In genomic region chr9:47545245-47545644, GRCm38 (mm10) we compare ENCODE assay signal across 17 mouse cellular contexts. TPM values are rescaled to one million over a fixed set of nuclear protein-coding genes. Genes with fewer than 3 reads are reported as not detected.
DNase-seq lines count a peak whose midpoint lies in the region; ATAC-seq and TF ChIP-seq lines count a peak whose summit lies in the region.
"Had no signal": no experiment of that assay in that cellular context is flagged by ENCODE, and none has a peak within 500 bp of the region (broad histone marks: within the 10 kb centered on the region; RNA-seq: fewer than 3 reads in every experiment).

No protein-coding gene starts in this region.

- DNase-seq in gastrocnemius, adult 2 months, result no peak
- DNase-seq in gastrocnemius, postnatal 36 days, result no peak
- no peak for DNase-seq in stomach, postnatal 0 days (ENCODE audit: low spot score)
- DNase-seq in limb, embryonic 11.5 days (ENCODE audit: low spot score), result no peak
- DNase-seq in urinary bladder, postnatal 4 days (ENCODE audit: low spot score in 2 of 2), result no peak
- DNase-seq in right cerebral cortex, adult 2 months (ENCODE audit: low spot score in 2 of 2), result no peak
- no peak for DNase-seq in spleen, adult 12 weeks (ENCODE audit: low spot score)
- DNase-seq: cerebellum, postnatal 25 days; heart, adult 18-20 months; kidney, adult 9 months; left cerebral cortex, postnatal 4 days; lung, postnatal 36 days had no signal

- 0 out of 2 replicates have a peak, but pooled peaks cover 4% of the 10 kb centered on the region for H3K4me1 ChIP-seq in stomach, embryonic 14.5 days (ENCODE audit: control insufficient read depth, insufficient read depth, low read length)
- no peaks in the 10 kb centered on the region for H3K4me1 ChIP-seq in stomach, postnatal 0 days (replicated peaks; ENCODE audit: control insufficient read depth, insufficient read depth)
- H3K4me1 ChIP-seq in limb, embryonic 11.5 days (ENCODE audit: control insufficient read depth, insufficient read depth, low read length), result peaks cover 21% of the 10 kb centered on the region

- 0 out of 2 replicates have a peak, but pooled peaks cover 4% of the 10 kb centered on the region for H3K27me3 ChIP-seq in stomach, embryonic 14.5 days (ENCODE audit: control insufficient read depth, insufficient read depth, low read length)
- H3K27me3 ChIP-seq in stomach, postnatal 0 days (ENCODE audit: control insufficient read depth, insufficient read depth, low read length), result no peaks in the 10 kb centered on the region
- H3K27me3 ChIP-seq in limb, embryonic 11.5 days (ENCODE audit: control insufficient read depth, insufficient read depth, low read length), result no peaks in the 10 kb centered on the region
- H3K27me3 ChIP-seq: forebrain, embryonic 15.5 days; midbrain, embryonic 12.5 days had no signal

- no peak overlapping the region for H3K27ac ChIP-seq in gastrocnemius, adult 2 months
- H3K27ac ChIP-seq in stomach, embryonic 14.5 days (ENCODE audit: low read length), result no peak overlapping the region
- no peak overlapping the region for H3K27ac ChIP-seq in stomach, postnatal 0 days (replicated peaks)
- no peak overlapping the region for H3K27ac ChIP-seq in limb, embryonic 11.5 days (replicated peaks; ENCODE audit: low read depth, low read length)
- H3K27ac ChIP-seq: forebrain, embryonic 15.5 days; hindbrain, embryonic 14.5 days; midbrain, embryonic 12.5 days had no signal

- 0 out of 2 replicates have a peak overlapping the region, but pooled peaks have one; percentile 6 for H3K4me2 ChIP-seq in stomach, embryonic 14.5 days (replicated peaks; ENCODE audit: low read depth, low read length)
- no peak overlapping the region for H3K4me2 ChIP-seq in stomach, postnatal 0 days (replicated peaks; ENCODE audit: low read depth)
- peak overlapping the region; percentile 29; the same call in 1 of the 2 replicates for H3K4me2 ChIP-seq in limb, embryonic 11.5 days (ENCODE audit: low read depth, severe bottlenecking)
- H3K4me2 ChIP-seq: forebrain, embryonic 15.5 days; hindbrain, embryonic 14.5 days; midbrain, embryonic 12.5 days had no signal

- no peak for TF ChIP-seq EP300 in stomach, postnatal 0 days (optimal IDR thresholded peaks at IDR 0.05)

- H3K9ac ChIP-seq in stomach, embryonic 14.5 days (replicated peaks; ENCODE audit: low read depth, low read length), result no peak overlapping the region
- H3K9ac ChIP-seq in stomach, postnatal 0 days (ENCODE audit: low read length), result no peak overlapping the region
- no peak overlapping the region for H3K9ac ChIP-seq in limb, embryonic 11.5 days (ENCODE audit: low read length)
- H3K9ac ChIP-seq: forebrain, embryonic 15.5 days; hindbrain, embryonic 14.5 days; midbrain, embryonic 12.5 days had no signal

- peak overlapping the region; percentile 58 for H3K4me3 ChIP-seq in gastrocnemius, adult 2 months
- no peak overlapping the region for H3K4me3 ChIP-seq in stomach, embryonic 14.5 days (ENCODE audit: low read depth, low read length)
- no peak overlapping the region for H3K4me3 ChIP-seq in stomach, postnatal 0 days (ENCODE audit: low read depth, low read length)
- H3K4me3 ChIP-seq in limb, embryonic 11.5 days (ENCODE audit: low read depth, low read length), result no peak overlapping the region
- H3K4me3 ChIP-seq: erythroblast, embryonic 14.5 days; forebrain, embryonic 15.5 days; midbrain, embryonic 12.5 days had no signal

- no peaks in the 10 kb centered on the region for H3K36me3 ChIP-seq in stomach, embryonic 14.5 days (ENCODE audit: control insufficient read depth, insufficient read depth, low read length)
- H3K36me3 ChIP-seq in stomach, postnatal 0 days (ENCODE audit: control insufficient read depth, insufficient read depth, low read length), result no peaks in the 10 kb centered on the region
- H3K36me3 ChIP-seq in limb, embryonic 11.5 days (ENCODE audit: control insufficient read depth, insufficient read depth, low read length), result no peaks in the 10 kb centered on the region; the same call in 1 of the 2 replicates
- H3K36me3 ChIP-seq: forebrain, embryonic 15.5 days; midbrain, embryonic 12.5 days had no signal

- intact Hi-C loops in gastrocnemius, adult 2 months (cut with DNase I), result no loop called here
- intact Hi-C loops in gastrocnemius, postnatal 36 days (cut with DNase I), result no loop called here

- H3K9me3 ChIP-seq in stomach, embryonic 14.5 days (ENCODE audit: control insufficient read depth, low read depth, low read length), result no peaks in the 10 kb centered on the region
- no peaks in the 10 kb centered on the region for H3K9me3 ChIP-seq in stomach, postnatal 0 days (ENCODE audit: control insufficient read depth, low read length)
- H3K9me3 ChIP-seq in limb, embryonic 11.5 days (ENCODE audit: control insufficient read depth, low read length), result no peaks in the 10 kb centered on the region
- H3K9me3 ChIP-seq: forebrain, embryonic 15.5 days; midbrain, embryonic 12.5 days had no signal

- WGBS in stomach, embryonic 14.5 days, result 31% methylated on average over 7 of the region's 7 CpGs
- 49% methylated on average over 7 of the region's 7 CpGs for WGBS in stomach, postnatal 0 days
- 17% methylated on average over 7 of the region's 7 CpGs for WGBS in limb, embryonic 11.5 days

- TF ChIP-seq CTCF in gastrocnemius, adult 2 months (IDR thresholded peaks at IDR 0.05), result no peak
- TF ChIP-seq CTCF in stomach, postnatal 0 days (IDR thresholded peaks at IDR 0.05; ENCODE audit: low read depth), result no peak

- no peak for ATAC-seq in stomach, embryonic 14.5 days (ENCODE audit: insufficient number of reproducible peaks, insufficient read depth, low FRiP score, low read depth)
- ATAC-seq in stomach, postnatal 0 days (ENCODE audit: low FRiP score, low TSS enrichment), result no peak
- ATAC-seq in limb, embryonic 11.5 days (ENCODE audit: insufficient number of reproducible peaks, low FRiP score, low TSS enrichment, low read depth), result no peak
- ATAC-seq: forebrain, embryonic 15.5 days had no signal

RNA-seq across cellular contexts. Expression of gene Cadm1, which starts 15.3 kb away (rescaled TPM):
- 1 to 10 TPM; 3.1 to 4.9 TPM for total RNA-seq in gastrocnemius, adult 2 months (2021)
- 1 to 10 TPM; 2.3 to 3.2 TPM for total RNA-seq in gastrocnemius, postnatal 36 days (2021)
- polyA plus RNA-seq in stomach, embryonic 14.5 days (2014; fragmentation: Nextera tagmentation; extraction: Ambion mirVana), result 70.5 and 74.6 TPM in 2 replicates
- 18.3 and 20.0 TPM in 2 replicates for polyA plus RNA-seq in stomach, postnatal 0 days (2015; fragmentation: Nextera tagmentation; extraction: Ambion mirVana)
- polyA plus RNA-seq in limb, embryonic 11.5 days (2014; fragmentation: Nextera tagmentation; extraction: Ambion mirVana), result 57.3 and 61.0 TPM in 2 replicates
